In the genomic region with DNA sequence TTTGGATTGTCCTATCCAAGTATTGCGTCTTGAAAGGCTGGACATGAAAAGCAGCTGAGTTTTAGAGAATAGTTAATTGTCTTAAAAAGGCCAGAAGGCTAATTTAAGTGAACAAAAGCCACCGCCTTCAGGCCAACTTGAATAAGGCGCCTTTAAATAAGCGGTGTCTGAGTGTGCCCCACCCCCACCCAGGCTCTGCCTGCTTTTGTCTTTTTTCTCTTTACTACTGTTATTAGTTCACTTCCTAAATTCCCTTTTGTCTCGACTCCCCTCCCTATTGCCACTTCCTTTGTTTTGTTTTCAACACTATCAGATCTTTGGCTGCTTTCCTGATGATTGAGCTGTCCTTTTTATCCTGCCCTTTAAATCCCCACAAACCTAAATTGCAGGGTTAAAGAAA, we compare ENCODE assay signal across 1 mouse cellular context.
TF ChIP-seq lines count a peak whose summit lies in the region.

No protein-coding gene starts in this region.

TF ChIP-seq in MEL, 35 proteins besides CTCF, POLR2A, EP300 and RAD21 (continued from another document):
- TF ChIP-seq CHD1 (IDR thresholded peaks at IDR 0.05; ENCODE audit: low read depth, low read length) (no peak), NELFE (IDR thresholded peaks at IDR 0.05; ENCODE audit: low read depth, low read length) (no peak), ZNF384 (IDR thresholded peaks at IDR 0.05; ENCODE audit: low read depth, low read length) (peak; percentile 43; the same call in 1 of the 2 replicates), MEF2A (IDR thresholded peaks at IDR 0.05; ENCODE audit: extremely low read depth, insufficient replicate concordance, low read depth, low read length, poor library complexity, severe bottlenecking) (no peak)
TF ChIP-seq in MEL: peak in this region for 12.
